Mouse (Mus musculus) liver, adult 2 months (tissue): ENCODE measurements around the gene Atp13a4.

Experiments used
- CTCF ChIP-seq: fragments of 200-500 bp; IDR thresholded peaks from 2 replicates; pipeline ENCODE4 v1.5.1; 2011; ENCODE audit warnings: low read depth, low read length, control low read depth
- POLR2A ChIP-seq: fragments of 200-500 bp; IDR thresholded peaks from 2 replicates; pipeline ENCODE4 v1.6.1; 2011; ENCODE audit warnings: low read length, control low read depth; ENCODE audit not compliant: insufficient read depth; ENCODE audit errors: extremely low read depth

- TF ChIP-seq CTCF (no peak), POLR2A (no peak)
Observed at GRCm38 (mm10) chr16:29592171-29592570, 47.5 kb upstream of the Atp13a4 start.
